Mouse (Mus musculus) C3H10T1/2 (cell line): Measurements from ENCODE around the gene Rxfp4. TPM values are rescaled to one million over a fixed set of nuclear protein-coding genes. Genes with fewer than 3 reads are reported as not detected.

ENCODE experiments used
- polyA plus RNA-seq, 2 experiments: library from polyadenylated mRNA; unstranded; fragments of >200 nt; fragmentation: generic; extraction: Trizol; gene quantifications; one replicate each; pipeline ENCODE4 v1.2.1; 2012; ENCODE audit warnings: missing spikeins in 2 of 2

The Rxfp4 gene
- under 1 TPM in 1 of 2 experiments, not detected in 1; 0.05 TPM for polyA plus RNA-seq

DNA sequence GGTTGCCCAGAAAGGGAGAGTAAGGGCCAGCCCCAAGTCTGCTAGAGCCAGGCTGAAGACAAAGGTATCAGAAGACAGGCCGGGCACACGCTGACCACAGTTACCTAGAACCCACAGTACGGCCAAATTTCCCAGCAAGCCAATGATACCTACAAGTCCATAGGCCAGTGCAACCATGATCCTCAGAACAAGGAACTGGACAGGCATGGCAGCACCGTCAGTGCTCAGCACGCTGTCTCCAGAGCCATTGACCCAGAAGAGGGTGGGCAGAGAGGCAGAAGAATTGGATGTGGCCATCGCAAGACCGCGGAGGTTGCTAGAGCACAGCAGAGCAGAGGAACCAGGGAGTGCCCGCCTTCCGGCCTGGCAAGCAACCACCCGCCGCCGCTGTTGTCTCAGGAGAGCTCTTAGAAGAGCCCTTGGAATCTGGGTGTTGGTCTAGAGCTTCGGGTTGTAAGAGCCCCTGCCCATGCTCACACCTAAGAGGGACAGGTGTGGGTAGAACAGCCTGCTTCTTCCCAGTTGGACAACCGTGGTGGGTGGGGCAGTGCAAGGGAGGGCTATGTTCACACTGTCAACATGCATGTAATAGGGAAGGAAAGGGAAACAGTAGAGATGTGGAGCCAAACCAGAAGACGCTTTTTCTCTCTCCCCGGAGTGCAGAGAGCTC lies at the start of gene Rxfp4:
Rxfp4 (minus strand) TSS at position 297 of the 670 bp plus-strand sequence.

DNA sequence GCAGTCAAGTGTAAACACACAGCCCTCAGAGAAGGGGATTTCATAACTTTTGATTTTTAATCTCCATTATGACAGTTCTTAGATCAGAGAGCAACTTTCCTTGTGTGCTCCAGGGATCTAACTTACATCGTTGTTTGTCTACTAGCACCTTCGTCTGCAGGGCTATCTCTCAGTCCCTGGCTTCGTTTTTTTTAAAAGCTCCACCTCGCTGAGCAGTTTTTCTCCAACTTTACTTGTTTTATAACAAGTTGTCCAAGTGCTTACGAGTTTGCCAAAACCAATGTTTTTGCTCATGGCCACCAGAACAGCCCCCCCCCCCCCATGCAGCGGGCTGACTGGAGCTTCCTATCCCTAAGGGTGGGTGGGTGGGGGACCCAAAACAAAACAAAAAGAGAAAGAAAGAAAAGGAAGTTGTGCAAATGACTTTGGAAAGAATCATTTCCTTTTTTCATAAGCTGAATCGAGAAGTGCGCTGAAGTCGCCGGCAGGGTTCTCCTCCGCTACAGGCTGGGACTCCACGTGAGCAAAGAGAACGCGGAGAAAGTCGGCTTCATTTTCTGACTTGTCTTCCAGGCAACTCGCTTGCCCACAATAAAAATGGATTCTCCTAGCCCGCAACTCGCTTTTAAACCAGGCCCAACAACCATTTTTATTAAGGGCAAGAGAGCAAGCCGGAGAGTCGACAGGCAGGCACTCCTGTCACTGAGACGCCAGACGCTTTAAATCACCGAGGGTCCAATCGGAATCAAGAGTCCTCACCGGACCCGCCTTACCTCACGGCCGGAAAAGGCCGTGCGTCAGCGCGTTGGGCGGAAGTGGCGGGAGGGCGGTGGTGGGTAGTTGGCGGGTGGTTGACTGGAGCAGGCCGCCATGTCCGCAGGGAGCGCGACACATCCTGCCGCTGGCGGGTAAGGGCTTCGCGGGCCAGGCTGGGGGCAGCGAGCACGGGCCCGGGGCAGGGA lies 32.3 kb upstream of the Rxfp4 start, which contains the start of gene Khdc4:
Khdc4 (plus strand) TSS at position 824 of the 962 bp plus-strand sequence.

GRCm38 (mm10) chr3:88605666-88606065 lies 47.3 kb downstream of the Rxfp4 start, which contains the start of gene Arhgef2:
Gene Arhgef2, plus strand, starts transcription at chr3:88605966.

Other genes with a start within 250 kb of the Rxfp4 start
- gene Pmf1, start 242.8 kb downstream of the Rxfp4 start, polyA plus RNA-seq = 100 to 1,000 TPM; 110 to 188 TPM
- 10 to 100 TPM in 1 of 2 experiments, 1 to 10 TPM in 1; 7.9 to 21.7 TPM for gene Slc25a44, start 228.0 kb downstream of the Rxfp4 start, polyA plus RNA-seq
- gene Sema4a, start 192.0 kb downstream of the Rxfp4 start, polyA plus RNA-seq = 1 to 10 TPM in 1 of 2 experiments, under 1 TPM in 1; 0.44 to 2.2 TPM
- gene Lmna, start 143.2 kb downstream of the Rxfp4 start, polyA plus RNA-seq = 1,000 to 10,000 TPM in 1 of 2 experiments, 100 to 1,000 TPM in 1; 785 to 1,633 TPM
- 10 to 100 TPM in 1 of 2 experiments, 1 to 10 TPM in 1; 1.7 to 18.5 TPM for gene Mex3a, start 120.7 kb downstream of the Rxfp4 start, polyA plus RNA-seq
- gene Rab25, start 104.8 kb downstream of the Rxfp4 start, polyA plus RNA-seq = under 1 TPM in 1 of 2 experiments, not detected in 1; 0.12 TPM
- 100 to 1,000 TPM in 1 of 2 experiments, 10 to 100 TPM in 1; 61.0 to 244 TPM for gene Lamtor2, start 100.1 kb downstream of the Rxfp4 start, polyA plus RNA-seq
- gene Ubqln4, start 99.4 kb downstream of the Rxfp4 start, polyA plus RNA-seq = 10 to 100 TPM; 21.9 to 24.2 TPM
- 100 to 1,000 TPM; 288 to 443 TPM for gene Ssr2, start 77.3 kb downstream of the Rxfp4 start, polyA plus RNA-seq
- gene Arhgef2, start 47.2 kb downstream of the Rxfp4 start, polyA plus RNA-seq = 10 to 100 TPM; 17.2 to 54.4 TPM
- gene Khdc4, start 32.7 kb upstream of the Rxfp4 start, polyA plus RNA-seq = 10 to 100 TPM in 1 of 2 experiments, 1 to 10 TPM in 1; 1.5 to 16.2 TPM
- gene Rit1, start 63.7 kb upstream of the Rxfp4 start, polyA plus RNA-seq = 10 to 100 TPM; 28.8 to 63.7 TPM
- gene Syt11, start 122.0 kb upstream of the Rxfp4 start, polyA plus RNA-seq = 1 to 10 TPM in 1 of 2 experiments, under 1 TPM in 1; 0.20 to 5.2 TPM
- 10 to 100 TPM in 1 of 2 experiments, 1 to 10 TPM in 1; 2.0 to 11.5 TPM for gene Gon4l, start 182.1 kb upstream of the Rxfp4 start, polyA plus RNA-seq